Mouse (Mus musculus): ENCODE data around the gene Kiz. TPM values are rescaled to one million over a fixed set of nuclear protein-coding genes. Genes with fewer than 3 reads are reported as not detected.

Kiz gene
- total and polyA plus RNA-seq, 3 experiments, result 8.2 to 13.1 TPM; not detected in 1

- Histone ChIP-seq H3K9me3 (replicated peaks; ENCODE audit: insufficient read depth, low read length) (no peaks in the 10 kb centered on the region), H3K79me2 (ENCODE audit: control insufficient read depth, insufficient read depth, low read length, poor library complexity) (peaks cover 36% of the 10 kb centered on the region), H3K4me1 (ENCODE audit: control insufficient read depth in 1 of 2, insufficient read depth in 2 of 2, low read length in 2 of 2) (peaks cover 12 to 29% of the 10 kb centered on the region in 2 experiments), H3K36me3 (ENCODE audit: control insufficient read depth in 1 of 2, insufficient read depth in 2 of 2, low read length in 2 of 2) (peaks cover 0 to 34% of the 10 kb centered on the region in 2 experiments; a peak in 3 of 4 replicates), H3K27ac (ENCODE audit: control insufficient read depth, low read depth, low read length) (peak overlapping the region; percentile 99), H3K27me3 (ENCODE audit: control insufficient read depth in 1 of 2, insufficient read depth in 2 of 2, low read length in 2 of 2) (no peaks in the 10 kb centered on the region), H3K9ac (ENCODE audit: control insufficient read depth, low read depth, low read length, poor library complexity, severe bottlenecking) (peak overlapping the region; percentile 98), H3K4me3 (ENCODE audit: control insufficient read depth in 1 of 2, insufficient read depth in 1 of 2, low read depth in 2 of 2, low read length in 2 of 2) (peak overlapping the region; percentile 98 to 100)
- peak; percentile 81 for TF ChIP-seq MYB (IDR thresholded peaks at IDR 0.05; ENCODE audit: low read depth, low read length)
- TF ChIP-seq EP300 (IDR thresholded peaks at IDR 0.05; ENCODE audit: low read depth in 1 of 2, low read length in 2 of 2), result peak; percentile 82 to 93
- 0 out of 2 replicates have a peak, but pooled peaks have one; percentile 45 for TF ChIP-seq ZNF384 (IDR thresholded peaks at IDR 0.05; ENCODE audit: low read depth, low read length)
- no peak for TF ChIP-seq CHD1 (IDR thresholded peaks at IDR 0.05; ENCODE audit: low read depth, low read length)
- peak; percentile 22; the same call in 1 of the 2 replicates for TF ChIP-seq TBP (IDR thresholded peaks at IDR 0.05; ENCODE audit: low read depth, low read length)
- TF ChIP-seq RCOR1 (IDR thresholded peaks at IDR 0.05; ENCODE audit: low read depth, low read length), result peak; percentile 99
- TF ChIP-seq ETS1 (IDR thresholded peaks at IDR 0.05; ENCODE audit: low read depth, low read length), result peak; percentile 68
- peak; percentile 60; the same call in 1 of the 2 replicates for TF ChIP-seq BHLHE40 (IDR thresholded peaks at IDR 0.05; ENCODE audit: borderline replicate concordance, low read depth, low read length)
- TF ChIP-seq GATA1 (IDR thresholded peaks at IDR 0.05; ENCODE audit: low read depth, low read length), result peak; percentile 89
- peak; percentile 10; the same call in 1 of the 2 replicates for TF ChIP-seq MXI1 (IDR thresholded peaks at IDR 0.05; ENCODE audit: low read depth, low read length)
- TF ChIP-seq SIN3A (IDR thresholded peaks at IDR 0.05; ENCODE audit: low read length), result peak; percentile 55; the same call in 1 of the 2 replicates
- peak; percentile 40; the same call in 1 of the 2 replicates for TF ChIP-seq MAFK (IDR thresholded peaks at IDR 0.05; ENCODE audit: borderline replicate concordance, low read depth, low read length)
- peak; percentile 64 for TF ChIP-seq TCF12 (IDR thresholded peaks at IDR 0.05; ENCODE audit: low read depth, low read length)
- 0 out of 2 replicates have a peak, but pooled peaks have one; percentile 51 for TF ChIP-seq MAZ (IDR thresholded peaks at IDR 0.05; ENCODE audit: low read depth, low read length)
- no peak for TF ChIP-seq HCFC1 (IDR thresholded peaks at IDR 0.05; ENCODE audit: low read depth, low read length)
- TF ChIP-seq MYC (IDR thresholded peaks at IDR 0.05; ENCODE audit: low read depth, low read length), result 0 out of 2 replicates have a peak, but pooled peaks have one; percentile 14
- no peak for TF ChIP-seq ELF1 (IDR thresholded peaks at IDR 0.05; ENCODE audit: low read depth, low read length)
- TF ChIP-seq POLR2AphosphoS5 (IDR thresholded peaks at IDR 0.05; ENCODE audit: borderline replicate concordance, low read depth, low read length), result no peak
- TF ChIP-seq MAX (IDR thresholded peaks at IDR 0.05; ENCODE audit: low read length), result peak; percentile 34
- DNase-seq (ENCODE audit: low read depth, low spot score), result peak; percentile 85
These were observed 155.9 kb downstream of the Kiz start for GRCm38 (mm10) chr2:147011474-147012140.

All from MEL (cell line).